Mouse (Mus musculus): ENCODE data around the gene Gm28044. TPM values are rescaled to one million over a fixed set of nuclear protein-coding genes. Genes with fewer than 3 reads are reported as not detected.
A peak's percentile ranks its signal among the peaks of the same experiment; 100 is the strongest.
"Not testable (repeated sequence)": the region's sequence is repeated elsewhere in the genome, so short reads cannot be mapped to it uniquely, and the experiment has no call there.

Gm28044 gene
- polyA plus RNA-seq (2016; fragmentation: Nextera tagmentation; extraction: Ambion mirVana), result not detected in 2 replicates

- under 1% methylated on average over 15 of the region's 15 CpGs for WGBS
- peak; percentile 95 for ATAC-seq (ENCODE audit: low FRiP score)
- Histone ChIP-seq H3K27me3 (no peaks in the 10 kb centered on the region), H3K9me3 (no peaks in the 10 kb centered on the region), H3K4me1 (peaks cover 6% of the 10 kb centered on the region), H3K4me3 (replicated peaks) (peak within 1 kb of the TSS; percentile 71), H3K27ac (no peak within 1 kb of the TSS), H3K9ac (peak within 1 kb of the TSS; percentile 63), H3K4me2 (peak within 1 kb of the TSS; percentile 61), H3K36me3 (replicated peaks) (no peaks in the 10 kb centered on the region)
Observed at GRCm38 (mm10) chr13:67360131-67360744, at the start of gene Gm28044, which contains the start of gene Zfp953. Gm28044 (minus strand) TSS chr13:67360536. Zfp953 (minus strand) TSS chr13:67360605.

DNA sequence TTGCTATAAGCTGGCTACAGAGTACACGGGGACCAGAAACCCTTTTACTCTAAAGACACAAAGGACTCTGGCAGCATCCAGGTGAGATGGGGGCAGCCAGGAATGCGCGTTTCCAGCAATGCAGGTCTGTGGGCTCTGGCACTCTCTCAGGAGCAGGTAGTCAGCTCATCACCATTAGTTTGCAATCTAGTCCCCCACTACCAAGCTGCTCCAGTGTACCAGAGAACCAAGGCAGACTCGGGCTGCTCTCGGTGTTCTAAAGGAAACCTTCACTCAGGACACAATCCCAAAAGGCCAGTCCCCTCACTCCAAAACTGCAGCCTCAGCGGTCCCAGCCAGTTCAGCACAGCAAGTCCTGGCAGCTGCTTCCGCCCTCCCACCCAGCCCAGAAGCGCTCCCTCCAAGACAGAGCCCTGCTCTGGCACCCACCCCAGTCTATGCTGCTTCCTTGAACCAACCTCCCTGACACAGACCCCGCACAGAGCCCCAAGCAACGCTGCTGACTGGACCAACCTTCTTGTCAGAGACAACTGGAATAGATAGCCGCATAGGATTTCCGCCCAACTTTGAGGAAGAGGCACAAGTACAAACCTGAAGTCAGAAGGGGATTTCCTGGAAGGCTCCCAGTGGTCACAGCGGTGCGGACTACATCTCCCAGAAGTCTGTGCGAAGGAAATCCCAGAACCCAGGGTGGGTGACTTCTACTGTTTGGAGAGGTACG is 39.0 kb upstream of the Gm28044 start, which contains the start of gene Zfp429:
Zfp429 (minus strand) TSS at position 637 of the 721 bp plus-strand sequence.
- H3K27ac ChIP-seq; H3K9me3 ChIP-seq; H3K36me3 ChIP-seq (replicated peaks); H3K4me1 ChIP-seq; H3K27me3 ChIP-seq: not testable (repeated sequence)
- peak; percentile 97 for ATAC-seq (ENCODE audit: low FRiP score)
- 8% methylated on average over 15 of the region's 16 CpGs for WGBS
- peak within 1 kb of the TSS; percentile 60 for H3K4me2 ChIP-seq
- H3K9ac ChIP-seq, result peak within 1 kb of the TSS; percentile 52
- peak within 1 kb of the TSS; percentile 53 for H3K4me3 ChIP-seq (replicated peaks)

DNA sequence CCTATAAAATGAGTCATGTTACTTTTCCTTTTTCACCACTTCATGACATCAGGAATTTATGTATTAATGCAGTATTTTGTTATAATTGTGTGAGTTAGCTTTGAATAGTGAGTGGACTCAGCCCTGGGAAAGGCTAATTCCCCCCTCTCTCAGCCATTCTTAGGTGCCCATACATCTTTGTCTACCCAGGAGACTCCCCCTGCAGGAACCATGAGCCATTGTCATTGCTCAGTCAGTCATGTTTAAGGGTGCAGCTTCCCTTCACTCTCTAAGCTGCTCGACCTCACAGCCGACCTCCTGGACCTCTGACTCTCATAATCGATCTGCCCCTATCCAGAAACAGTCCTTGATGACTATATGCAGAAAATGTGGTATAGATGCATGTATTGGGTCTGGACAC is 15.9 kb upstream of the Gm28044 start:
- not testable (repeated sequence) for ATAC-seq (ENCODE audit: low FRiP score); H3K4me2 ChIP-seq

GRCm38 (mm10) chr13:67375050-67375911 is 14.9 kb upstream of the Gm28044 start, which contains the start of the genes Gm28041 and Zfp456:
Gm28041 (minus strand) TSS chr13:67375733.
Zfp456 (minus strand) TSS chr13:67375810.
- H3K4me2 ChIP-seq, result peak within 1 kb of the TSS; percentile 51
- not testable (repeated sequence) for H3K9me3 ChIP-seq; H3K27ac ChIP-seq; H3K4me1 ChIP-seq; H3K36me3 ChIP-seq (replicated peaks); H3K27me3 ChIP-seq
- H3K9ac ChIP-seq, result peak within 1 kb of the TSS; percentile 17; the same call in 1 of the 2 replicates
- peak; percentile 85 for ATAC-seq (ENCODE audit: low FRiP score)
- H3K4me3 ChIP-seq (replicated peaks), result peak within 1 kb of the TSS; percentile 37
- WGBS, result 20% methylated on average over 15 of the region's 15 CpGs

More for the DNA sequence above, 15.9 kb upstream of the Gm28044 start:
- not testable (repeated sequence) for H3K4me1 ChIP-seq; H3K9me3 ChIP-seq; H3K4me3 ChIP-seq (replicated peaks); H3K36me3 ChIP-seq (replicated peaks); H3K9ac ChIP-seq; H3K27ac ChIP-seq; H3K27me3 ChIP-seq
- 63% methylated on average over 3 of the region's 3 CpGs for whole genome bisulfite sequencing

DNA sequence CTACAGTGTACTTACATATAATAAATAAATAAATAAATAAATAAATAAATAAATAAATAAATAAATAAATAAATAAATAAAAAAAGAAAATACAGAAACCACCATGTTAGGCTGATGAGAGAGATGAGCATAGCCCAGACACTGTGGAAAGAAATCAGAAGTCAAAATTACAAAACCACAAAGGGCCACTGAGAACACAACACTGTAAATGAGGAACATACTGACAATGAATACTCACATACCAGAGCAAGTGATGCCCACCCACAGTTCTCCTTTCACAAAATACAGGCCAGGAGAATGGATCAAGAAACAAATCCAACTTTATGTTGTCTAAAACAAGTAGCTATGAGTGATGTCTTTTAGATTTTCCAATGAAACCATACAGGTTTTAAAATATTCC is 8.5 kb downstream of the Gm28044 start:
- no peaks in the 10 kb centered on the region for H3K4me1 ChIP-seq
- H3K4me3 ChIP-seq (replicated peaks), result no peak overlapping the region
- H3K27ac ChIP-seq, result no peak overlapping the region
- H3K27me3 ChIP-seq, result no peaks in the 10 kb centered on the region
- H3K36me3 ChIP-seq (replicated peaks), result no peaks in the 10 kb centered on the region
- no peak for ATAC-seq (ENCODE audit: low FRiP score)
- H3K4me2 ChIP-seq, result no peak overlapping the region
- no peak overlapping the region for H3K9ac ChIP-seq
- H3K9me3 ChIP-seq, result no peaks in the 10 kb centered on the region

- Histone ChIP-seq H3K9me3 (no peaks in the 10 kb centered on the region), H3K9ac (no peak overlapping the region), H3K27ac (no peak overlapping the region), H3K27me3 (no peaks in the 10 kb centered on the region), H3K36me3 (replicated peaks) (no peaks in the 10 kb centered on the region), H3K4me3 (replicated peaks) (no peak overlapping the region), H3K4me2 (no peak overlapping the region), H3K4me1 (no peaks in the 10 kb centered on the region)
- WGBS, result 87% methylated on average over 2 of the region's 2 CpGs
- ATAC-seq (ENCODE audit: low FRiP score), result no peak
Observed at GRCm38 (mm10) chr13:67343422-67343821, 16.9 kb downstream of the Gm28044 start.

DNA sequence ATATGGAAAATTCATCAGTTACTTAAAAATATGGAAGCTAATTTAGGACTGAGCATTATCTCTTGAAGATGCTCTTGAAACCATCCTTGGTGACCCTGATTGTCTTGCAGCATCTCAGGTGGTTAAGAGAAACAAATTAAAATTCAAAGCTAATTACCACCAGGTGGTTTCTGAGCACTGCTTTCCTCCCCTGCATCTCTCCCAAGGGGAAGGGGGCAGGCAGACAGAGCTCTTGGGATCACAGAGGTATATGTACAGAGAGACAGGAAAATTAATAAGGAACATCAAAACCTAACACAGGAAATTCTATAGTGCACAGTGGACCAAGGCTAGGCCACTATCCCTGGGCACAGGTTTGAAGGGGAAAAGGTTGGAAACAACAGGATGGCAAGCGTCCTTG is 27.5 kb downstream of the Gm28044 start:
- WGBS, result 64% methylated on average over 1 of the region's 1 CpGs
- peak overlapping the region; percentile 53 for H3K4me3 ChIP-seq (replicated peaks)
- no peaks in the 10 kb centered on the region for H3K9me3 ChIP-seq
- ATAC-seq (ENCODE audit: low FRiP score), result peak; percentile 28; the same call in 1 of the 2 replicates
- no peaks in the 10 kb centered on the region for H3K36me3 ChIP-seq (replicated peaks)
- H3K27ac ChIP-seq, result no peak overlapping the region
- peak overlapping the region; percentile 65 for H3K4me2 ChIP-seq
- peak overlapping the region; percentile 55 for H3K9ac ChIP-seq
- peaks cover 9% of the 10 kb centered on the region for H3K4me1 ChIP-seq
- no peaks in the 10 kb centered on the region for H3K27me3 ChIP-seq

DNA sequence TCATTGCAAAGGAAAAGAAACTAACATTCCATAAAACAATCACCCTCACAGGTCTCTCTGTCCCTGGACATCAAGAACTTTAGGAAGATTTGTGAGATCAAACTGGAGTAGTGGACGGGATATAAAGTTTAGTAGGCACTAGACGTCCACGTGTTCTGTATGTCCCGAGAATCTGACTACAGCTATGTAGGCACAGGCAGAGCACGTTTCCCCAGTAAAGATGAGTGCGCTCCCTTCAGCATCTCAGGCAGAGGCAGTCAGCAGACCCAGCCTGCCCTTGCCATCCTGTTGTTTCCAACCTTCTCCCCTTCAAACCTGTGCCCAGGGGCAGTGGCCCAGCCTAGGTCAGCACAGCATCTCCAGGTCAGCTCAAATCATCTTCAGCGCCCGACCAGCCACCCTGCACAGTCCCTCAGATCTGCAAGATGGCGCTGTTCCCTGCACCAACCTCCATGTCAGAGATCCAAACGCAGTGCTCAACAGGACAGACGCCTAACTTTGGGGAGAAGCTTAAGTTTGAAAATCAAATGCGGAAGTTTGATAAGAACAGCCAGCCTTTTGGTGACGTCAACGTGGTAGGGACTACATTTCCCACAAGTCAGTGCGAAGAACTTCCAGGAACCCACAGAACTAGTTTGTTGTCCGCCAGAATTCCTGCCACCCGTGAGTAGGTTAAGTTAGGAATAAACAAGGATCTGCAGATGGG is 28.2 kb downstream of the Gm28044 start, which contains the start of gene Zfp595:
Zfp595 (minus strand) TSS at position 552 of the 706 bp plus-strand sequence.
- WGBS, result 17% methylated on average over 17 of the region's 17 CpGs
- Histone ChIP-seq H3K9me3 (no peaks in the 10 kb centered on the region), H3K27me3 (no peaks in the 10 kb centered on the region), H3K36me3 (replicated peaks) (no peaks in the 10 kb centered on the region), H3K9ac (peak within 1 kb of the TSS; percentile 55), H3K4me1 (peaks cover 9% of the 10 kb centered on the region), H3K4me3 (replicated peaks) (peak within 1 kb of the TSS; percentile 53), H3K27ac (no peak within 1 kb of the TSS), H3K4me2 (peak within 1 kb of the TSS; percentile 65)
- peak; percentile 92 for ATAC-seq (ENCODE audit: low FRiP score)

DNA sequence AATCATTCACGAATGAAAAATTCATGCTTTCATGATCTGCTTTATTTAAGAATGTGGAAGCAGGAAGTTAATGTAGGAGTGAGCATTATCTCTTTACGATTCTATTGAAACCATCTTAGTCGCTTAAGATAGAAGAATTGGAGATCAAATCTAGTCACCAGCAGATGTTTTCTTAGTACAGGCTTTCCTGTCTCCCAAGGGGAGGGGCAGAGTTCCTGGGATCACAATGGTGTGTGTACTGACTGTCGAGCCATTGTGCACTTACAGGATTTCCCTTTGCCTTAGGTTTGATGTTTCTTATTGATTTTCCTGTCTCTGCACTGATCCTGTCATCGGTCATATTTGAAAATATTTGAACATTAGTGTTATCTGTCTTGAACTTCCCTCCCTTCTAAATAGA is 53.6 kb downstream of the Gm28044 start:
- Histone ChIP-seq H3K9me3 (no peaks in the 10 kb centered on the region), H3K4me3 (replicated peaks) (peak overlapping the region; percentile 64), H3K9ac (0 out of 2 replicates have a peak overlapping the region, but pooled peaks have one; percentile 71), H3K36me3 (replicated peaks) (no peaks in the 10 kb centered on the region), H3K4me1 (peaks cover 7% of the 10 kb centered on the region), H3K4me2 (peak overlapping the region; percentile 78), H3K27me3 (no peaks in the 10 kb centered on the region), H3K27ac (no peak overlapping the region)
- 37% methylated on average over 5 of the region's 5 CpGs for WGBS
- ATAC-seq (ENCODE audit: low FRiP score), result peak; percentile 66

DNA sequence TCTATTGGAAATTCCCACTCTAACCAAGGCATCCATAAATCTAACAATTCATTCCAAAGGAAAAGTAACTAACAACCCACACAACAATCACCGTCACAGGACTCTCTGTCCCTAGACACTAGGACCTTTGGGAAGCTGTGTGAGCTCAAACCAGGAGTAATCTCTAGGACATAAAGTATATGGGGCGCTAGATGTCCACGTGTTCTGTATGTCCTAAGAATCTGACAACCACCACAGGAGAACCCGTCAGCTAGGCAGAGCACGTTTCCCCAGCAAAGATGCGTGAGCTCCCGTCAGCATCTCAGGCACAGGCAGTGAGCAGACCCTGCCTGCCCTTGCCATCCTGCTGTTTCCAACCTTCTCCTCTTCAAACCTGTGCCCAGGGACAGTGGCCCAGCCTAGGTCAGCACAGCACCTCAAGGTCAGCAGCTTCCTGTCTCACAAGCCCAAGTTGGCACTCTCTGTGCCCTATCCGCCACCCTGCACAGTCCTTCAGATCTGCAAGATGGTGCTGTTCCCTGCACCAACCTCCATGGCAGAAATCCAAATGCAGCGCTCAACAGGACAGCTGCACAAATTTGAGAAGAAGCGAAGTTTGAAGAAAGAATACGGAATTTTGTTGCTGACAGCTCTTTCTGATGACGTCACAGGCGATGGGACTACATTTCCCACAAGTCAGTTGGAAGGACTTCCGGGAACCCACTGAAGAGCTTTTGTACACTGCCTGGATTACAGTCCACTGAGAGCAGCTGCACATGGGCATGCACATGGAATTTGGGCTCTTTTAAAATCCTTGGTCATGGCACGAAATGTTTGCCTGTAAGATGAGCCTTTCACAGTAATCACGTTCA is 54.3 kb downstream of the Gm28044 start, which contains the start of gene Zfp457:
Zfp457 (minus strand) TSS at position 664 of the 851 bp plus-strand sequence.
- Histone ChIP-seq H3K27ac (no peak within 1 kb of the TSS), H3K9me3 (no peaks in the 10 kb centered on the region), H3K9ac (peak within 1 kb of the TSS; percentile 71), H3K36me3 (replicated peaks) (no peaks in the 10 kb centered on the region), H3K4me2 (peak within 1 kb of the TSS; percentile 78), H3K4me1 (peaks cover 7% of the 10 kb centered on the region), H3K4me3 (replicated peaks) (peak within 1 kb of the TSS; percentile 64), H3K27me3 (no peaks in the 10 kb centered on the region)
- 10% methylated on average over 16 of the region's 16 CpGs for WGBS
- peak; percentile 99 for ATAC-seq (ENCODE audit: low FRiP score)

DNA sequence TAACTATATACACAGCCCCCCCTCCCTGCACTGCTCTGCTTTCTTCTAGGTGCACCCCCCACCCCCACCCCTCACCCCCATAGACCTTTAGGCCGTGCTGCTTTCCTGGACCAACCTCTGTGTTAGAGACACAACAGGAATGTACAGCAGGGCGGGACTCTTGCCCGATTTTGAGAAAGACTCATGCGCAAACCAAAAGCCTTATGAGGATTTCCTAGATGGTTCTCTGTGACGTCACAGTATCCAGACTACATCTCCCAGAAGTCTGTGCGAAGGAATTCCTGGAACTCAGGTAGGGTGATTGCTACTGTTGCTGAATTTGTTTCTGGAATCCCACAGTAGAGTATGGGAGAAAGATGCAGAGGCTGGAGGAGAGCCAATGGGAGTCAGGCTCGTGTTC is 82.0 kb downstream of the Gm28044 start, which contains the start of gene Zfp458:
Zfp458 (minus strand) TSS at position 153 of the 400 bp plus-strand sequence.
- Histone ChIP-seq H3K4me1 (no peaks in the 10 kb centered on the region), H3K4me2 (no peak within 1 kb of the TSS), H3K36me3 (replicated peaks) (no peaks in the 10 kb centered on the region), H3K27me3 (no peaks in the 10 kb centered on the region), H3K9me3 (no peaks in the 10 kb centered on the region), H3K4me3 (replicated peaks) (no peak within 1 kb of the TSS), H3K9ac (no peak within 1 kb of the TSS), H3K27ac (no peak within 1 kb of the TSS)
- no peak for ATAC-seq (ENCODE audit: low FRiP score)
- WGBS, result 47% methylated on average over 7 of the region's 7 CpGs

All from forebrain, embryonic 12.5 days (tissue).